Mouse (Mus musculus) midbrain, embryonic 13.5 days (tissue): ENCODE measurements at regions not wholly inside any gene's neighbourhood (a gene's known extent, or its start where the extent isn't known, plus 50 kb on each side); places are given as distances from the start of the nearest gene placed in this dataset.

Experiments
- ATAC-seq: fragments of 200-750 bp; cut with Nextera tagmentation; 2 replicates; pipeline ENCODE4 v1.8.0; 2017; ENCODE audit warnings: mild to moderate bottlenecking, moderate TSS enrichment, moderate library complexity
- H3K27ac ChIP-seq: fragments of 300-500 bp; sonication (generic); 2 replicates; pipeline ENCODE4 v1.5.1; 2015; ENCODE audit warnings: inconsistent platforms, mild to moderate bottlenecking, moderate library complexity
- H3K27me3 ChIP-seq: fragments of 300-500 bp; sonication (generic); 2 replicates; pipeline ENCODE4 v1.6.1; 2015; ENCODE audit warnings: mild to moderate bottlenecking, inconsistent platforms
- H3K36me3 ChIP-seq: fragments of 300-500 bp; sonication (generic); 2 replicates; pipeline ENCODE4 v1.6.1; 2015; ENCODE audit warnings: mild to moderate bottlenecking, inconsistent platforms
- H3K4me1 ChIP-seq: fragments of 300-500 bp; sonication (generic); replicated peaks from 2 replicates; pipeline ENCODE4 v1.6.1; 2015; ENCODE audit warnings: inconsistent platforms
- H3K4me2 ChIP-seq: fragments of 300-500 bp; sonication (generic); replicated peaks from 2 replicates; pipeline ENCODE4 v1.6.1; 2015; ENCODE audit warnings: moderate library complexity, mild to moderate bottlenecking, inconsistent platforms
- H3K4me3 ChIP-seq: fragments of 300-500 bp; sonication (generic); replicated peaks from 2 replicates; pipeline ENCODE4 v1.5.1; 2015; ENCODE audit warnings: mild to moderate bottlenecking, inconsistent platforms
- H3K9ac ChIP-seq: fragments of 300-500 bp; sonication (generic); replicated peaks from 2 replicates; pipeline ENCODE4 v1.6.1; 2015; ENCODE audit warnings: mild to moderate bottlenecking, inconsistent platforms
- H3K9me3 ChIP-seq: fragments of 300-500 bp; sonication (generic); 2 replicates; pipeline ENCODE4 v1.6.1; 2016; ENCODE audit warnings: mild to moderate bottlenecking, inconsistent platforms
- WGBS: fragments of 180-500 bp; shearing (Covaris S2); methylation state at CpG from one replicate; pipeline ENCODE4 v1.1.7; 2015; 5-methylcytosine and 5-hydroxymethylcytosine counted together

GRCm38 (mm10) chr5:77581106-77581638 lies 173.3 kb upstream of the Igfbp7 start:
- Histone ChIP-seq H3K27ac (peak overlapping the region; percentile 49), H3K27me3 (no peaks in the 10 kb centered on the region), H3K4me2 (no peak overlapping the region; the same call in 1 of the 2 replicates), H3K4me3 (no peak overlapping the region), H3K4me1 (peaks cover 21% of the 10 kb centered on the region), H3K36me3 (no peaks in the 10 kb centered on the region), H3K9me3 (no peaks in the 10 kb centered on the region), H3K9ac (no peak overlapping the region)
- ATAC-seq = peak; percentile 86
- 34% methylated on average over 6 of the region's 6 CpGs for WGBS

GRCm38 (mm10) chr5:77579826-77580745 lies 172.2 kb upstream of the Igfbp7 start:
- H3K4me3 ChIP-seq = no peak overlapping the region
- no peak overlapping the region for H3K27ac ChIP-seq
- H3K4me2 ChIP-seq = no peak overlapping the region; the same call in 1 of the 2 replicates
- ATAC-seq = no peak
- H3K27me3 ChIP-seq = no peaks in the 10 kb centered on the region
- no peak overlapping the region for H3K9ac ChIP-seq
- 43% methylated on average over 20 of the region's 20 CpGs for WGBS
- no peaks in the 10 kb centered on the region for H3K36me3 ChIP-seq
- peaks cover 21% of the 10 kb centered on the region for H3K4me1 ChIP-seq
- no peaks in the 10 kb centered on the region for H3K9me3 ChIP-seq

- Histone ChIP-seq H3K27me3 (no peaks in the 10 kb centered on the region), H3K4me1 (peaks cover 21% of the 10 kb centered on the region), H3K4me3 (no peak overlapping the region), H3K27ac (no peak overlapping the region), H3K36me3 (no peaks in the 10 kb centered on the region), H3K9ac (no peak overlapping the region), H3K4me2 (no peak overlapping the region), H3K9me3 (no peaks in the 10 kb centered on the region)
- 87% methylated on average over 5 of the region's 5 CpGs for WGBS
- no peak for ATAC-seq
Measured at GRCm38 (mm10) chr5:77576881-77577280, 169.0 kb upstream of the Igfbp7 start.

- Histone ChIP-seq H3K4me3 (no peak overlapping the region), H3K9ac (no peak overlapping the region), H3K4me2 (no peak overlapping the region), H3K36me3 (no peaks in the 10 kb centered on the region), H3K27ac (no peak overlapping the region), H3K4me1 (peaks cover 11% of the 10 kb centered on the region), H3K27me3 (no peaks in the 10 kb centered on the region), H3K9me3 (no peaks in the 10 kb centered on the region)
- ATAC-seq = no peak
- 76% methylated on average over 8 of the region's 8 CpGs for WGBS
Measured at GRCm38 (mm10) chr5:77575780-77576179, 167.9 kb upstream of the Igfbp7 start.

- no peak overlapping the region for H3K4me3 ChIP-seq
- no peak overlapping the region for H3K4me2 ChIP-seq
- 59% methylated on average over 9 of the region's 9 CpGs for WGBS
- no peak overlapping the region for H3K27ac ChIP-seq
- peak; percentile 60; the same call in 1 of the 2 replicates for ATAC-seq
- H3K36me3 ChIP-seq = no peaks in the 10 kb centered on the region
- no peaks in the 10 kb centered on the region for H3K9me3 ChIP-seq
- H3K27me3 ChIP-seq = no peaks in the 10 kb centered on the region
- no peaks in the 10 kb centered on the region for H3K4me1 ChIP-seq
- H3K9ac ChIP-seq = no peak overlapping the region
Measured at GRCm38 (mm10) chr5:77570364-77570763, 162.5 kb upstream of the Igfbp7 start.

GRCm38 (mm10) chr5:77568121-77568520 lies 160.3 kb upstream of the Igfbp7 start:
- ATAC-seq = no peak
- Histone ChIP-seq H3K27me3 (no peaks in the 10 kb centered on the region), H3K9ac (no peak overlapping the region), H3K27ac (no peak overlapping the region), H3K4me2 (no peak overlapping the region), H3K4me1 (no peaks in the 10 kb centered on the region), H3K9me3 (no peaks in the 10 kb centered on the region), H3K4me3 (no peak overlapping the region), H3K36me3 (no peaks in the 10 kb centered on the region)
- WGBS = 78% methylated on average over 5 of the region's 5 CpGs

GRCm38 (mm10) chr5:77552580-77552979 lies 144.7 kb upstream of the Igfbp7 start:
- Histone ChIP-seq H3K4me3 (no peak overlapping the region), H3K9ac (no peak overlapping the region), H3K4me1 (no peaks in the 10 kb centered on the region; the same call in 1 of the 2 replicates), H3K9me3 (no peaks in the 10 kb centered on the region), H3K27me3 (peaks cover 12% of the 10 kb centered on the region), H3K36me3 (no peaks in the 10 kb centered on the region), H3K27ac (no peak overlapping the region), H3K4me2 (no peak overlapping the region)
- WGBS = 45% methylated on average over 5 of the region's 5 CpGs
- peak; percentile 56; the same call in 1 of the 2 replicates for ATAC-seq

- Histone ChIP-seq H3K4me3 (no peak overlapping the region), H3K9ac (no peak overlapping the region), H3K27ac (no peak overlapping the region), H3K27me3 (peaks cover 17% of the 10 kb centered on the region), H3K4me2 (no peak overlapping the region), H3K9me3 (no peaks in the 10 kb centered on the region), H3K4me1 (no peaks in the 10 kb centered on the region; the same call in 1 of the 2 replicates), H3K36me3 (no peaks in the 10 kb centered on the region)
- 83% methylated on average over 7 of the region's 7 CpGs for WGBS
- no peak for ATAC-seq
Measured at GRCm38 (mm10) chr5:77552081-77552480, 144.2 kb upstream of the Igfbp7 start.

GRCm38 (mm10) chr5:77546001-77546620 lies 138.3 kb upstream of the Igfbp7 start:
- peaks cover 8% of the 10 kb centered on the region; the same call in 1 of the 2 replicates for H3K4me1 ChIP-seq
- WGBS = 10% methylated on average over 13 of the region's 13 CpGs

GRCm38 (mm10) chr5:77532261-77533015 lies 124.6 kb upstream of the Igfbp7 start:
- Histone ChIP-seq H3K4me1 (peaks cover 6% of the 10 kb centered on the region), H3K4me2 (0 out of 2 replicates have a peak overlapping the region, but pooled peaks have one; percentile 10), H3K27me3 (no peaks in the 10 kb centered on the region), H3K4me3 (no peak overlapping the region), H3K36me3 (no peaks in the 10 kb centered on the region), H3K9ac (no peak overlapping the region), H3K27ac (no peak overlapping the region), H3K9me3 (no peaks in the 10 kb centered on the region)
- peak; percentile 71 for ATAC-seq
- WGBS = 58% methylated on average over 19 of the region's 19 CpGs

More at GRCm38 (mm10) chr5:77546001-77546620, 138.3 kb upstream of the Igfbp7 start:
- Histone ChIP-seq H3K36me3 (no peaks in the 10 kb centered on the region), H3K9ac (no peak overlapping the region), H3K27me3 (peaks cover 38% of the 10 kb centered on the region), H3K27ac (no peak overlapping the region), H3K9me3 (no peaks in the 10 kb centered on the region), H3K4me2 (no peak overlapping the region), H3K4me3 (no peak overlapping the region)
- 0 out of 2 replicates have a peak, but pooled peaks have one; percentile 60 for ATAC-seq

GRCm38 (mm10) chr5:77530376-77530775 lies 122.5 kb upstream of the Igfbp7 start:
- Histone ChIP-seq H3K4me2 (no peak overlapping the region), H3K4me3 (no peak overlapping the region), H3K27ac (no peak overlapping the region), H3K9me3 (no peaks in the 10 kb centered on the region), H3K36me3 (no peaks in the 10 kb centered on the region), H3K27me3 (no peaks in the 10 kb centered on the region), H3K9ac (no peak overlapping the region), H3K4me1 (peaks cover 6% of the 10 kb centered on the region)
- 90% methylated on average over 7 of the region's 7 CpGs for WGBS
- no peak for ATAC-seq
